Mouse (Mus musculus) embryonic facial prominence, embryonic 11.5 days (tissue): Measurements from ENCODE around the gene Adamtsl1. TPM values are rescaled to one million over a fixed set of nuclear protein-coding genes. Genes with fewer than 3 reads are reported as not detected.

Experiments
- ATAC-seq: fragments of 200-750 bp; cut with Nextera tagmentation; replicated peaks from 2 replicates; pipeline ENCODE4 v1.8.0; 2017; ENCODE audit warnings: low read depth; ENCODE audit not compliant: insufficient number of reproducible peaks, low FRiP score, low TSS enrichment
- DNase-seq: peaks from one replicate; pipeline ENCODE4 v3.0.0-alpha.2; 2015; ENCODE audit warnings: low spot score
- H3K27ac ChIP-seq: fragments of 300-500 bp; sonication (generic); replicated peaks from 2 replicates; pipeline ENCODE4 v1.5.1; 2014; ENCODE audit warnings: mild to moderate bottlenecking, low read depth, low read length, control low read depth
- H3K27me3 ChIP-seq: fragments of 300-500 bp; sonication (generic); 2 replicates; pipeline ENCODE4 v1.6.1; 2014; ENCODE audit warnings: mild to moderate bottlenecking, low read length, moderate library complexity, mixed read lengths; ENCODE audit not compliant: control insufficient read depth, insufficient read depth
- H3K36me3 ChIP-seq: fragments of 300-500 bp; sonication (generic); replicated peaks from 2 replicates; pipeline ENCODE4 v1.6.1; 2014; ENCODE audit warnings: low read depth, mild to moderate bottlenecking, low read length, moderate library complexity, mixed read lengths; ENCODE audit not compliant: control insufficient read depth, insufficient read depth
- H3K4me1 ChIP-seq: fragments of 300-500 bp; sonication (generic); 2 replicates; pipeline ENCODE4 v1.6.1; 2014; ENCODE audit warnings: low read length, mixed read lengths; ENCODE audit not compliant: control insufficient read depth, insufficient read depth
- H3K4me2 ChIP-seq: fragments of 300-500 bp; sonication (generic); 2 replicates; pipeline ENCODE4 v1.6.1; 2014; ENCODE audit warnings: low read depth, mild to moderate bottlenecking, control low read depth, low read length, moderate library complexity
- H3K4me3 ChIP-seq: fragments of 300-500 bp; sonication (generic); 2 replicates; pipeline ENCODE4 v1.5.1; 2014; ENCODE audit warnings: low read depth, low read length, control low read depth
- H3K9ac ChIP-seq: fragments of 300-500 bp; sonication (generic); replicated peaks from 2 replicates; pipeline ENCODE4 v1.6.1; 2014; ENCODE audit warnings: mild to moderate bottlenecking, control low read depth, low read length
- H3K9me3 ChIP-seq: fragments of 300-500 bp; sonication (generic); replicated peaks from 2 replicates; pipeline ENCODE4 v1.6.1; 2016; ENCODE audit warnings: mild to moderate bottlenecking, low read length, inconsistent platforms, mixed read lengths; ENCODE audit not compliant: control insufficient read depth
- WGBS: fragments of 180-500 bp; shearing (Covaris S2); extraction: QIAGEN DNeasy Blood & Tissue Kit; methylation state at CpG from one replicate; pipeline ENCODE4 v1.1.7; 2014; 5-methylcytosine and 5-hydroxymethylcytosine counted together
- polyA plus RNA-seq: library from polyadenylated mRNA; unstranded; fragments of >200 nt; fragmentation: Nextera tagmentation; extraction: Ambion mirVana; gene quantifications from 2 replicates; pipeline ENCODE4 v1.2.1, GENCODE M21; 2014

The Adamtsl1 gene
- polyA plus RNA-seq, 1 experiment from 2014 or later: 8.5 TPM

- no peak for ATAC-seq
- Histone ChIP-seq H3K4me2 (no peak overlapping the region), H3K27me3 (no peaks in the 10 kb centered on the region), H3K36me3 (no peaks in the 10 kb centered on the region), H3K9me3 (no peaks in the 10 kb centered on the region), H3K4me3 (no peak overlapping the region), H3K9ac (no peak overlapping the region), H3K27ac (no peak overlapping the region), H3K4me1 (no peaks in the 10 kb centered on the region)
- DNase-seq: no peak
- 82% methylated on average over 5 of the region's 5 CpGs for WGBS
Measured at GRCm38 (mm10) chr4:85939460-85939859, 425.5 kb downstream of the Adamtsl1 start.

DNA sequence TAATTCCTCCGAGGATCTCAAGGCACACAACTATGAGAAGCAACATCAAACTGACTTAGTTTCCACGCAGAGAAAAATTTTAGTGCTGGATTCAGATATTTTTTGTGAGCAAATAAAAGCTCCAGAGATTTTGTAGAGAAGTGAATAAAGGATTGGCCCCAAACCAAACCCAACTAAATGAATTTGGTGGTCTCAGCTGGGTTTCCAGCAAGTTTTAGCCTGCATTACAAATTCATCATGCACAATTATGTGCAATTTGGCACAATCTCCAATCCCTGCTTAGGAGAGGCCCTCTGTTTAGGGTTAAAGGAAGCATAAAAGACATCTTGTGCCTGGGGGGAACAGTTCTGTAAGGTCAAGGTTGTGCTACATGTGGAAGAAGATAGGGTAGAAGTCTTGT, 427.9 kb downstream of the Adamtsl1 start:
- Histone ChIP-seq H3K9ac (no peak overlapping the region), H3K4me3 (no peak overlapping the region), H3K36me3 (no peaks in the 10 kb centered on the region), H3K9me3 (no peaks in the 10 kb centered on the region), H3K4me1 (no peaks in the 10 kb centered on the region), H3K27ac (no peak overlapping the region), H3K27me3 (no peaks in the 10 kb centered on the region), H3K4me2 (no peak overlapping the region)
- ATAC-seq (no peak), DNase-seq (no peak)
- WGBS: 98% methylated on average over 2 of the region's 2 CpGs

DNA sequence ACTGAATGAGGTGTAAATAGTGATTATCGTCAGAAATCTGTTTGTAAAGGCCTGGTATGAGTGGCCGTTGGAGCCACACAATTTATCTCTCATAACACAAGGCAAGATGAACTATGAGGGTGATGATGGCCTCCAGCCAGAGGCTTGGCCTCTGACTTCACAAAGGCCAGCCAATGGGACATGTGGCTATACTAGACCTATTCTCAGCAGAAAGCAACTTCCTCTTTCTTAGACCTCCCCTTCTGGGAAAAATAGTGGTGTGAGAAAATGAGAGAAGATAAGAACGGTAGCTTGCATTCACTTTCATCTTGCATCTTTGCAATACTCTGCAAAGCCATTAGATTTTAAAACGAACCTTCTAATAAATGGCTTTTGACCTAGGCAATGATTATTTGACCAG, 439.6 kb downstream of the Adamtsl1 start:
- DNase-seq (no peak), ATAC-seq (no peak)
- no peak overlapping the region for H3K4me3 ChIP-seq
- no peaks in the 10 kb centered on the region for H3K4me1 ChIP-seq
- H3K4me2 ChIP-seq: no peak overlapping the region
- H3K9ac ChIP-seq: no peak overlapping the region
- H3K9me3 ChIP-seq: no peaks in the 10 kb centered on the region
- WGBS: 85% methylated on average over 4 of the region's 4 CpGs
- H3K27ac ChIP-seq: no peak overlapping the region
- no peaks in the 10 kb centered on the region for H3K27me3 ChIP-seq
- H3K36me3 ChIP-seq: no peaks in the 10 kb centered on the region

DNA sequence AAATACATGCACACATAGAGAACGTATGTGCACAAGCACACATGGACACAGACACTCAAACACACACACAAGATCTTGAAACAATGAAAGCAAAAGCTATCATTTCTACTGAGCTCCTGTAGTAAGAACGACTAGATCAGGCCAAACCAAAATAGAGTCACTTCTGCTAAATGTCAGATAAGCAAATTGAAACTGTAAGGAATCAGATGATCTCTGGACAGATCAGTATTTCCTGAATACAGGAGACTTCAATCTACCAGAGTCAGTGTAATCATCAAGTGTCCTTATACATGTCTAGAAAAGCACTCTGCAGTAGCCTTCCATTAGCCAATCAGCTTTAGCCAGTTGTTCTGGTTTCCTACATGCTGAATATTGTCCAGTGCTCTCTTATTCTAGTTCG, 441.4 kb downstream of the Adamtsl1 start:
- no peak overlapping the region for H3K9ac ChIP-seq
- H3K27me3 ChIP-seq: no peaks in the 10 kb centered on the region
- ATAC-seq (no peak), DNase-seq (no peak)
- H3K4me2 ChIP-seq: no peak overlapping the region
- H3K36me3 ChIP-seq: no peaks in the 10 kb centered on the region
- no peak overlapping the region for H3K27ac ChIP-seq
- 86% methylated on average over 3 of the region's 3 CpGs for WGBS
- no peaks in the 10 kb centered on the region for H3K9me3 ChIP-seq
- H3K4me3 ChIP-seq: no peak overlapping the region
- H3K4me1 ChIP-seq: no peaks in the 10 kb centered on the region

DNA sequence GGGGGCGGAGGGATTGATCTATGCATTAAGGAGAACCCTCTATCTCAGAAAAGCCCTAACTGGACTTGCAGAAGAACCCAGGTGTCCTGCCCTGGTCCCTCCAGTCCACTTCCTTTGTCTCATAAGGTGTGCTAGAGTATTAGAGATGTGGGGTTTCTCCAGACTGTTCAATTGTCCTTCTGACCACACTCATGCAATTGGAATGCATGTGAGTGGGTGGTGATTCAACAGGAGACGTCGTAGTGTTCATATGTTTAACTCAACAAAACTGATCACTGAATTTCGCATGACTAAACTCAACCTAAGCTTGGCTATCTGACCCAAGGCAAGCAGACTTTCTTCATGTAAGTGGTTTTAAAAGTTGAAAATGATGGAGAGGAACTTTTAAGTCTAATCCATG, 443.3 kb downstream of the Adamtsl1 start:
- Histone ChIP-seq H3K27ac (no peak overlapping the region), H3K9me3 (no peaks in the 10 kb centered on the region), H3K36me3 (no peaks in the 10 kb centered on the region), H3K27me3 (no peaks in the 10 kb centered on the region), H3K4me3 (no peak overlapping the region), H3K4me1 (no peaks in the 10 kb centered on the region), H3K9ac (no peak overlapping the region), H3K4me2 (no peak overlapping the region)
- DNase-seq (no peak), ATAC-seq (no peak)
- 93% methylated on average over 4 of the region's 4 CpGs for WGBS

GRCm38 (mm10) chr4:85957879-85958278, 443.9 kb downstream of the Adamtsl1 start:
- no peak overlapping the region for H3K4me2 ChIP-seq
- 85% methylated on average over 1 of the region's 1 CpGs for WGBS
- no peak for DNase-seq
- no peak overlapping the region for H3K9ac ChIP-seq
- ATAC-seq: no peak
- no peak overlapping the region for H3K27ac ChIP-seq
- no peaks in the 10 kb centered on the region for H3K36me3 ChIP-seq
- no peaks in the 10 kb centered on the region for H3K27me3 ChIP-seq
- H3K4me3 ChIP-seq: no peak overlapping the region
- H3K4me1 ChIP-seq: no peaks in the 10 kb centered on the region
- H3K9me3 ChIP-seq: no peaks in the 10 kb centered on the region

DNA sequence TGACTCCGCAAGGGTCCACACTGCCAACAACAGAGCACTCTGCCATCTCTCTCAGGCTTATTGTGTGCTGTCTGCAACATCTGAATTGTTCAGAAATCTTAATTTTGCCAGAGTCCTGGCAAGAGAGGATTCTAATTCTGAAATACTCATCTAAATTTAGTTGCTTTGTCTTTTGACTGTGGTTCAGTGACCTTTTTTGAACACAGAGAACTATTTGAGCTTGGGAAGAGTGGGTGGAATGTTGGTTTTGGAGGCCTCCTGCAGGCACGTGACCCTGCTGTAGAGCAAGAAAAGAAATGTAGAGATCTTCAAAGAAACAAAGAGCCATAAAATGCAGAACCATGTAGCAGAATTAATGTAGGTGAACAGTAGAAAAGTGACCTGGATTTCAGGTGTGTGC, 445.0 kb downstream of the Adamtsl1 start:
- Histone ChIP-seq H3K27ac (no peak overlapping the region), H3K4me1 (no peaks in the 10 kb centered on the region), H3K27me3 (no peaks in the 10 kb centered on the region), H3K9me3 (no peaks in the 10 kb centered on the region), H3K4me3 (no peak overlapping the region), H3K36me3 (no peaks in the 10 kb centered on the region), H3K9ac (no peak overlapping the region), H3K4me2 (no peak overlapping the region)
- WGBS: 80% methylated on average over 2 of the region's 2 CpGs
- no peak for ATAC-seq
- DNase-seq: no peak

DNA sequence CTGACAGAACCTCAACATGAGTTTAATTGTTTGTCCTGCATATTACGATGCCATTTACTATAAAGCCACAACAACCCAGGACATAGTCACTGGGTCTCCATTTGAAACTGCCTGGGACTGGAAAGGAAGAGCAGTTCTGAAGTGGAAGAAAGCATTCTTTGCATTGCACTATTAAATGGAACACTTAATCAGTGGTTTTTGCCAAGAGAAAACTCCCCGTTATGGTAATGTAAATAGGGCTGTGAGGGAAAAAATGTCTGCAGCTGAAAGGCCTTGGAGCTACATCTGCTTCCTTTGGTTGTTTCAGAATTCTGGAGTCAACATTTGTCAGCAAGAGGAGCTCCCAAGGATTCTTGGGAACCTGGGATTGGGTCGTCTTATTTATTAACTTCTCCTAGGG, 462.2 kb downstream of the Adamtsl1 start:
- DNase-seq (no peak), ATAC-seq (no peak)
- H3K4me3 ChIP-seq: no peak overlapping the region
- no peaks in the 10 kb centered on the region for H3K36me3 ChIP-seq
- H3K4me1 ChIP-seq: no peaks in the 10 kb centered on the region
- no peak overlapping the region for H3K9ac ChIP-seq
- H3K9me3 ChIP-seq: no peaks in the 10 kb centered on the region
- H3K27me3 ChIP-seq: no peaks in the 10 kb centered on the region
- 84% methylated on average over 3 of the region's 3 CpGs for WGBS
- no peak overlapping the region for H3K4me2 ChIP-seq
- H3K27ac ChIP-seq: no peak overlapping the region
